Mouse (Mus musculus) urinary bladder, postnatal 25 days (tissue): Measurements from ENCODE around the gene Nr5a2.

Source experiments
- DNase-seq: peaks from one replicate; pipeline ENCODE4 v3.0.0; 2022; ENCODE audit warnings: low spot score

The Nr5a2 gene

DNA sequence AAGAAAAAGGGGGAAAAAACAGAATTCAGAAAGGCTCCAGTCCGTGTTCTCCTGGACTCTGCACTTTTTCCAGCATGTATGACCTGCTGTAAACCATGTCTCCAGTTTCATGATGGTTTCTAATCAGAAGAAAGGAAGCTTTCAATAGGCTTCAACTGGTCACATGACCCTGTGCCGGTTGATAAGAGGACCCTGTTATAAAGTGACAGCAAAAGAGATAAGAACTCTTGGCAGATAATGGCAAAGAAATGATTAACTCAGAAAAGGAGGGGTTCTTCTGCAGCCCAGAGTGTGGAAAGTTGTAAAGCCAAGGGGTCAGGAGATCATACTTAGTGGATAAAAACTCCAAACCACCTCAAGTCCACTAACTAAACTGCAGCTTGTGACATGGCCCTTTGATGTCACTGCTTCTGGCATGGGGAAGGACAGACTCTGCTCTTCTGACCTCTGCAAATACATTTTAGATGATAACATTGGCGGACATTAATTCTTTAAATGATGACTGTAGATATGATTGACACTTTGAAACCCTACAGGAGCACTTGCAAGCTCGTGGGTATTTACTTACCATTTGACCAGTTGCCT lies at the start of gene Nr5a2:
Gene Nr5a2 (minus strand): TSS at position 21 of the 585 bp plus-strand sequence.
- DNase-seq = no peak

DNA sequence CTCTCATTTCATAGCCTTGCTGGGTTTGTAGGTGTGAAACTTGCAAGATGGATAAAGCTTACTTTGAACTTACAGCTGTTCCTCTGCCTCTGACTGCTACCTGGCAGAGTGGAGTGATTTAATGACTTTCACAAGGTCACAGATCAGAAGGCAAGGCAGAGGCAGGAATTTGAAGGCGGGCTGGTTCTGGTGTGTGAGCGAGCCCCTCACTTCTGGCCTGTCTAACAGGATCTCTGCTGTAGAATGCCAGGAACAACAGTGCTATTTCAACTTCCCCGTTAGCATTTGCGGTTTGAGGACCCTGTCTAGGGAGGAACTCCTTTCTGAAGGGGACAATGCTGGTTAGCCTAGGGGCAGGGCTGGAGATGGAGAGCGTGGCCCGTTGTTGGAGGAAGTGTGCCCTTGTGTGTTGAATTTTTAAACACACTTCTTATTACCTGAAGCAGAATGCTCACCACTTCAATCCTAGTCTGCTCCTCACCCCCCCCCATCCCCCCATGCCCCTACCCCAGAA lies 48.5 kb upstream of the Nr5a2 start:
- DNase-seq = no peak

DNA sequence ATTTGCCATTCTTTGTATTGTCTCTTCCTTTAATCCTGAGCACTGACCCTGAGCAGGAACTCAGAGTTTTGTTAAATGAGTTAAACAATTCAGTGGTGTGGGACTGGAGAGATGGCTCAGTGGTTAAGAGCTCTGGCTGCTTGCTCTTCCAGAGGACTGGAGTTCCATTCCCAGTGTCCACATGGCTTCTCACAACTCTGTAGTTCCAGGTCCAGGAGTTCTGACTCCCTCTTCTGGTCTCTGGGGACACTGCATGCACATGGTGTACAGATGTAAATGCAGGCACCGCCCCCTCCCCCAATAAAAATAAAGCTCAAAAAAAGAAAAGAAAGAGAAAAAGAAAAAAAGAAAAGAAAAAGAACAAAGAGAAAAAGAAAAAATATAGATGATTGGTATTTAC lies 43.6 kb upstream of the Nr5a2 start:
- DNase-seq = no peak

DNA sequence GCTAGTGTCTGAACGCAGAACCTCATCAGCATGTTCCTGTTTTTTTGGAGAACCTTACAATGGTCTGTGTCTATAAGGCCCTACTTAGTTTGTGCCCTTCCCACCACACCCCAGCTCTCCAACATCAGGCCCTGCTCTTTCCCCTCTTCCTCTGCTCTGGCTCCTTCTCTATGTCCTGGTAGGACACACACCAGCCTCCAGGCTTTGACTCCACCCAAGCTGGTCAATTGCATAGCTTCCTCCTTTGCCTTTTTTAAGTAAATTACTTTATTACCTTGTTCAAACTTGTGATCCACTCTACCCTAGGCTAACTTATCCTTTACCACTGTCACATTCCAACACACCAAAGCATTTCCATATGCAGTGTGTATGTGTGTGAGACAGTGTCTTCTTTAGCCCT lies 42.9 kb upstream of the Nr5a2 start:
- DNase-seq = no peak

DNA sequence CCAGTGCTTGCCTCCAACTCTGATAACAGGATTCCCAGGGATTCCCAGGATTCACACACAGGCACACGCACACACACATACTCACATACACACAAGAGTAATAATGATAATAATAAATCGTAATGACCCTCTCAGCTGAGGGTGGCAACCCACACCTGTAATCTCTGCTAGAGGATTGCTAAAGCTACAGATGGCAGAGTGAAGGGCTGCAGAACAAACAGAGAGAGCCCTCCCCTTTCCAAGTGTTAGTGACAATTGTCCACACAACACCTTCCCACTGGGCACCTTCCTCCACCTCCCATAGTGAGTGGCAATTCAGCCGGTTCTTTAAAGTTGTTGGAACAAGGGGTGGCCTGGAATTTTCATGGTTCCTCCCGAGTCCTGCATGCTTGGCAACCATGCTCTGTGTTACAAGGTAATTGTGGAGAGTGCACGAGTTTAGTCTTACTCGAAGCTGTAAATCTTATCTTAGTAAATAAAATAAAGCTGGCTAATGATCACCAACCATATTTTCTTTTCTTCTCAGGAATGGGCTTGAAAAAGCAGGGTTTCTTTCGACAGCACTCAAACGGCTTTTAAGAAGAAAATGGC lies 31.6 kb upstream of the Nr5a2 start:
- DNase-seq = no peak

DNA sequence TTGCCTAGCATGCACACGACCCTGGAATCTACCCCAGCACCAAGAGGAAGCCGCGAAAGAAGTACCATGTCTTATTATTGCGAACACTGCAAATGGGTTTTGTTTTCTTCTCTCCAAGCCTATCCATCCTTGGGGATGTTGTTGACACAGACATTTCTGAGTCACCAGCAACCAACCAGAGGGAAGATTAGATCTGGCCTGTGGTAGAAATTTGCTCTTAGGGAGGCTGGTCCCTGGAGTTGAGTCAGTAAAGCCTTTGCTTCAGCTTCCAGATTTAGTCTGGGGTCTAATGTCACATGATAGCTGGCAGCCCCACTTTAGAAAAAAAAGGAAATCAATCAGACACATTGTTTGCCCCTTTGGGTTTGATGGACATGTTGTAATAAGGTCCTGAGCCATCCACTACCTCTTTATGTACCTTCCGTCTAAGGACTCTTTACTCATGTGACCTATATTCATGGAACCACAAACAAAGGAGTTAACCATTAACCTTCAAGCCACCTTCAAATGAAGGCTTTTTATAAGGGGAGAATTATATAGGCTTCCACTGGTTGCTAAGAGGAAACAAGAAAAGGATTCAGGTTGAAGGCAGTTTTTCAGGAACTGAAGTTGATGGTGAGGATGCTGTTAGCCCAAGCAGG lies 20.1 kb upstream of the Nr5a2 start:
- DNase-seq = no peak

DNA sequence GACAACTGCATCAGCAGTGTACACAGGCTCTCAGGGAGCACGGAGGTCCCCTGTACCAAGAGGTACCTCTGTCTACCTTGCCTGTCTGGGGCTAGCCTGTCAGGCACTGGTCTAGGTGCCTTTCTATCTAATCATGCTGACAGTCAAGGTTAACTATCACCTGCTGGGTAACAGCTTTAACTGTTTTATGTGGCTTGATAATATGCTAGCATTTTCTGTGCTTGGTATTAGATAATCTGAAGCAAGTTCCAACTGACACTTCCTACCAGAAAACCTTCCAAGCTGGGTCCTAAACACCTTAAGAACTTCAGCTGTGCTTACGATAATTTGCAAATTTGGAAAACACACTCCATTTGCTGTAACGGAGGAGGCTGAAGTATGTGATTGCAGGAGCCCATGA lies 17.6 kb upstream of the Nr5a2 start:
- DNase-seq = no peak

DNA sequence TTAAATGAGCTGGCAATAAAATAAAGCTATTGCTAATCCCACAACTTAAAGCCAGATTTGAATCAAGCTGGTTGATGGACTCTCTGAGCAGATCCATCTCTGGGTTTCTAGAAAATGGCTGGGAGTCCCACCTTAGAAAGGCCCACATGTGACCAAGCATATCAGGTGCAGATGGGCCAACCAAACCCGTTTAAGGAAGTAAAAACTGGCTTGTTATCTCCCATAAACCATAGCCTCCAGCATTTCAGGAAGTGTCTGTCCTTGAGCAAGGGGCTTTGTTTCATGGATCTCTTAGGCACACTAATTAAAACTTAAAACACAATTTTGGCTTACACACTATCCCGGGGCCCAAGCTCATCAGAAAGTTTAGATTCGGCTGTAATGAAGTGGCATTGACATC lies 13.8 kb upstream of the Nr5a2 start:
- no peak for DNase-seq

DNA sequence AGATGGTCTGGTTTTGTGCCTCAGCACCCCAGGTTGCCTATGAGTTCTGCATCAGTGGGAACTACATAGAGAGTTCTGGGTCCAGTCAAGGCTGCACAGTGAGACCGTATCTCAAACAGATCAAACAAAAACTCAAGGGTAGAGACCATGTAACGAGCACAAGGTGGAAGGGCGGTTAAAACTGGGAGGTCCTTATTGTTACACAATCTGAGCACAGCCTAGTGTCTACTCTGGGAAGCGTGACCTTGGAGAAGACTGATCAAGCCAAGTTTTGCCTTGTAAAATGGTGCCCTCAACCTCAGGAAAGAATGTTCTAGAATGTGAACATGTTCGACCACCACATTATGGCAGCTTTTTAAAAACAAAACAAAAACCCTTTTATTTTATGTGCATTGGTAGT lies 12.8 kb upstream of the Nr5a2 start:
- DNase-seq = no peak

DNA sequence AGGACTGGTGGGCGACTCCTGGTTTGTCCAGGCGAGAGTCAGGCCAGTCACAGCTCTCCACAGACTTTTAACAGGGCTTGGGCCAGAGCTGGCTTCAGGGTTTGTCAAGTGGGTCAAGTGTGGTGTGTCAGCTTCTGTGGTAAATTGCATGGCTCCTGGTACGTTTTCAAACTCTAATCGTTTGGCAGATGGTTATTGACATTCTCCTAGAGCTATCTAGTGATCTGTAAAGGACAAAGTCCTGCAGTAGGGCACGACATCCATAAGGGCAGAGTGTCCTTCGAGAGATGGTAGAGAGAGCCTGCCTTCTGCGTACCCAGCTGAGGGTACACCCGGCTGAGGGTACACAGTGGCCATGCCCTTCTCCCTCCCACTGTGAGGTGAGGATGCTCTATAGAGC lies 10.7 kb upstream of the Nr5a2 start:
- no peak for DNase-seq

DNA sequence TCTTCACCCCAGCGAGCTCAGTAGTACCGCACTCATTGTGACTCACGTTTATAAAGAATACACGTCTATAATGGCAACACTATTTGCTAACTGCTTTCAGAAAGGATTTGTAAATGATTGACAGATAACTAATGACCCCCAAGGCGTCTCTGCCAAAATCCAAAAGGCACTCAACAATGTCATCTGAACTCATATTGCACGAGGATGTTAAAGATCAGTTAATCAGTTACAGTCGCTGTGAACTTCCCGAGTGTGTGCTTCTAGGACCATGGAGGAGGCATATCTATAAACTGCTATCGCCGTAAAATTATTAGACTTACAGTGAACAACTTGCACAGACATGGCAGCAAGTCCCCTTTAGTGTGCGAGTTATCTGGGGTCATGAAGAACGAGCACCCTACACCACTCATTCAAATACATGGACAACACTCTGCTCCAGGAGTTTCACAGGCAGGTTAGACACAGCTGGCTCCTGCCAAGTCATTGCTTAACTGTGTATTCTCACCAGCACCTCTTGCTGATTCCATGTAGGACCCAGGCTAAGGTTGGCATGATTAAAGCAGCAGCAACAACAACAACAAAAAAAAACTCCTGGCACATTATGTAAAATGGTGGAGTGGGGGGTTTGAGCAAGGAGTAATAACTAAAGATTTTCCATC lies 6.6 kb upstream of the Nr5a2 start:
- DNase-seq = no peak

DNA sequence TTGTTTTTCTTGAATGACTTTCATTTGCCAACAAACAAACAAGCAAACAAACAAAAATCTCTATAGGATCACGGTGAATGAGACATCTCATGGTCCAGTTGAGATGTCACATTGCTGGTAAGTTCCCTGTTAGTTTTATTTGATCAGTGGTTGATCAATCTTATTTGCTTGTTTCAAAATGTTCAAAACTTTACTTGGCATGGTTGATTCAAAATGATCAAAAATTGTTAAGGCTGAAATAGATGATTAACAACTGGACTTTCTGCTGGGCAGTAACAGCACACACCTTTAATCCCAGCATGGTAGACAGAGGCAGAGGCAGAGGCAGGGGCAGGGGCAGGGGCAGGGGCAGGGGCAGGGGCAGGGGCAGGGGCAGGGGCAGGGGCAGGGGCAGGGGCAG lies 757 bp downstream of the Nr5a2 start:
- DNase-seq = no peak

DNA sequence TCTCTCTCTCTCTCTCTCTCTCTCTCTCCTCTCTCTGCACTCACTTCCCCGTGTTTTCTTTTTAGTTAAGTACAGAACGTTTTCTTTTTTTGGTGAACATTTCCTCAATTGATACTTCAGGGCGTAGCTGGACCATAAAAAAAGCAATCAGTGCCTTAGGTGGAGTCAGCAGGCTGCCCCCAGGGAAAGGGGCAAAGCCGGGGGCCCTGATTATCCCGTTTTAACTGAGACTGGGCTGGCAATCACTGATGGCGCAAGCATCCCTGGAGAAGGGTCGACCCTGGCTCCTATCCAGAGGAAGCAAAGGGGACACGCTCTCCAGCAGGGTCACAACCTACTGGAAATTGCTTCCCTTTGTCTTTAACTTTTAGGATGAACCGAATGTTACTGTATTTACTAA lies 1.6 kb downstream of the Nr5a2 start:
- no peak for DNase-seq

DNA sequence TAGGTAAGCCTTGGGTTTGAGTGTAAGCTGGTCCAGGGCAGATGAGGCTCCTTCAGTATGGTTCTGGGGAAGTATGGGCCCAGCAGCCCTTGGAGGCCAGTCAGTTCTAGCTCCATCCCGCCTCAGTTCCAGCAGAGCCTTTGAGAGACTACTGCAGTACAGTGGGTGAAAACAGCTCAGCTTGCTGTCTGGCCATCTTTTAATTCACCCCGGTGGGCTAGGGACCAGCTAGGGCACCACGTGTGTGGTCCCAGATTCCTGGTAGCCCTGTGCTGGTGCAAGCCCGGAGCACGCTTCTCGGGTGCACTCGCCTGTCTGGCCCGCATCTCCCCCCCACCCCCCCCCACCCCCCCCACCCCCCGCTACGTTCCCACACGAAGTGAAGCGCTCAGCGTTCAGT lies 2.1 kb downstream of the Nr5a2 start:
- DNase-seq = no peak

DNA sequence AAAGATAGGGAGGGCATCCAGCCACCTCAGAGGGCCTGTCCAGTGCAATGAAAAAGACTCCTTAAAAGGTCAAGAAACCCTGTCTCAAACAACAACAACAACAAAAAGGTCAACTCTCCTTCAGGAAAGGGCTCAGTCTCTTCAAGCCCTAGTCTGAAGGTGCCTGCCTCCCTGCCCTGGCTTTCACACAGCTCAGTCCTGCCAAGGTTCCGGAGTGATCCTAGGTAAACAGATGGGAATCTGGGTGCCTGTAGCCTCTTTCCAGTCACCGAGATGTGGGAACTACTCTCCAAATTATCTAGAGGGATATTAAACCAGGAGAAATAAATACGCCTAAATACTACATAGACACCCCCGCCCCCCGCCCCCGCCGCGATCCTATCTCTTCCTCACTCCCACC lies 2.6 kb downstream of the Nr5a2 start:
- no peak for DNase-seq

DNA sequence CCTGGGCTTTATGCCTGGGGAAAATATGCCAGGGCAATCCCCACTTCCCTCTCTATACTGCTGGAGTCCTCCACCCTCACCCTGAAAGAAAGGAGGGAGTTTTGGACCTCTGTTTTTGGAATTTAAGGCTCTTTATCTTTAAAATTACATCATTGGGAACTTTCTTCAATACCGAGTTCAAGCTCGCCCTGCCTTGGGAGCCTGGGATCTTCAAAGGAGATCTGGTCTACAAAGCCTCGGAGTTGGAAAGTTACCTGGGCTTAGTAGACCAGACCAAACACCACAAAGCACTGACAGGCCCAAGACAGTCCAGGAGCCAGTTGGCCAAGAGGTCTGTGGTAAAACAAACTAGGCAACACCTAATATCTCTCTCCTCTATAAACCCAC lies 6.1 kb downstream of the Nr5a2 start:
- no peak for DNase-seq

DNA sequence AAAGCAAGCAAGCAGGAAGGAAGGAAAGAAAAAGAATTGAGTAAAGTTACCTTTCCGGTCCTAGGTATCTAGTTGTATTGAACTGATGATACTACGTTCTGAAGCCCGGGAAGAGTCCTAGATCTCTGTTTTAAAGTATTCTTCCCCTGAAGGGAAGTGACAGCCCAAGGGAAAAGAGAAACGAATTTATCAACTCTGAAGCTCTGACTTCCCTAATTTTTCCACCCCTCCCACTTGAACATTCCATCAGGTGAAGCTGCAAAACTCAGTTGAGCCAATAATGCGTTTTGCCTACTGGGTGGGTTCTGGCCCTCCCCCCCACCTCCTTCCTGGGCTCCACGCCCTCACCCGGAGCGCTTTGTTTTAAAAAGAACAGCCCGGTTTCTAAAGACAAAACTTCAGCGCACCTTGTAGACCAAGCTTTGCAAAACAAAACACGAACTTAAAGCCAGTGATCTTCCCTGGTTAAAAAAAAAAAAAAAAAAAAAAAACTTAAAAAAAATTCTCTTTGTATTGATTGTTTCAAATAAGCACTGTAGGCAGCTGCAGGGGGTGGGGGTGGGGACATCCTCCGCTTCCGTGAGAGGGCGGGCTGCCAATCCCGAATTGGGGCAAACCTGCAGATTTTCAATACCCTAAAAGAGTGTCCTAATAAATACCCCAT lies 6.7 kb downstream of the Nr5a2 start:
- no peak for DNase-seq

DNA sequence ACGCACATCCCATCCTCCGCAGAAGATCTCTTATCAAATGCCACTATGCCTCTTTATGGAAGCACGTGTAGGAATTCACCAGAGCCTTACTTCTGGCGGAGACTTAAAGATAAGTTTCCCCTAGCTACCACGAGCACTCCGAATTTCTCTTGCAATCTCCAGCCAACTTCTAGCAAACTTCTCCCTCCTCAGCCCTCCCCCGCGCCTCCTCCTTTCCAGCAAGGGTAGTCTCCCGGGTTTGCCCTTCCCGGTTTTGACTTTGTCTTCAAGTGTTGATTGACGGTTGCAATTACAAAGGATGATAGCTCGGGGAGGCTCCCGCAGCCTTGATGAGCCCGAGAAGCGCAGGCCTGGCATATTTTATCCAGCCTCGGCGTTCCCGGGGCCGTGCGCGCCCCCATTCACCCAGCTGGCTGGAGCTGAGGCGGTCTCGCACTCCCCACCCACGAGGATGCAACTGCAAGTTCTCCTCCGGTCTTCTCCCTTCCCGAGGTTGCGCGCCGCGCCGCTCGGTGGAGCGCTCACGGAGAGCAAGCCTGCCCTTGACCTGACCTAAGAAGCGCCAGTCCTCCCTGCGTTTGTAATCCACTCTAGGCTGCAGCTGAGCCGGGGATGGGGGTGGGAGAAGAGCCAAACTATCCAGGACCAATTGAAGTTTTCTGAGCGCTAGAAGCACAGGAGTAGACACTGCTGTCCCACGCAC lies 7.5 kb downstream of the Nr5a2 start:
- DNase-seq = no peak

DNA sequence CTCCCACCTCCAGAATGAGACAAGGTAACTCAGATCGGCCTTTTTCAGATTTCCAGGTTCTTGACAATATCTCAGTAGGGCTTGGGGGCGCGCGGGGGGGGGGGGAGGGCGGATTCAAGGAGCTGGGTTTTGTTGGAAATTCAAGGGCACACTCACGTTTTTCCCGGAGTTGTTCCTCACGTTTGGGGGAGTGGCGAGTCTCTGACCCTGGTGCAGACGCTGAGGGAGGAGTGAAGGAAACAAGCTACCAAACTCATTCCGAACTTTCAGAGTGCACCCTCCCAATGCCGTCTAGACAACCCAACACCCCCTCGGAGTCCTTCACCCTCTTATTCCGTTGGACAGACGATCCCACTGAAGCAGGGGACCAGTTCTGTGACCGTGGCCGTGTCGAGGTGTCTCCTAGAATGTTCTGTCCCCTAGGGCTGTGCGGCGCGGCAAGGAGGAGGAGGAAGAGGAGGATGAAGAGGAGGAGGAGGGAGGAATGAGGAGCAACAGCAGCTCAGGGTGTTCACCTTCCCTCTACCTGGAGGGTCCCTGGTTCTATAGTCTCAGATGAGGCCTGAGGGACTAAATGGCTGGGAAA lies 8.2 kb downstream of the Nr5a2 start:
- no peak for DNase-seq

DNA sequence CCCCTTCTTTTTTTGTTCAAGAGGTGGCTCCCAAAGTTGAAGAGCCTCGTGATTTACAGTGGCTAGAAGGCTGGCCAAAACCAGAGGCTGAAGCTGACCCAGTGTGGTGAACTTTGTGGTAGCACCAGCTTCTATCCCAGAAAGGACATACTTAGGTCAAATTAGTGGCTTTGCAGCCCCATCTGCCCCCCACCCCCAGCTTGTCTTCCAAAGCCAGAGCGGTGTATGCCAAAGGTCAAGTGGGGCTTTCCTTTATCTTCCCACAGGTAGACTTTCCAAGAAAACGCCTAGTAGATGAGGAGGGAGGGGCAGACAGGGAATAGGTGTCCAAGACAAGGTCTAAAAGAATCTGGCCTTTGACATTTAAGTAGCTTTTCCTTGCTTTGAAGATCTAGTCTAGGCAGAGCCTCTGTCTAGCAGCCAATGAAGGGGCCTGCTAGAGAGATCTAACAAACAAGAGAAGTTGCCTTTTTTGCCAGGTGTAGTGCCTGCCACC lies 9.0 kb downstream of the Nr5a2 start:
- DNase-seq = no peak

DNA sequence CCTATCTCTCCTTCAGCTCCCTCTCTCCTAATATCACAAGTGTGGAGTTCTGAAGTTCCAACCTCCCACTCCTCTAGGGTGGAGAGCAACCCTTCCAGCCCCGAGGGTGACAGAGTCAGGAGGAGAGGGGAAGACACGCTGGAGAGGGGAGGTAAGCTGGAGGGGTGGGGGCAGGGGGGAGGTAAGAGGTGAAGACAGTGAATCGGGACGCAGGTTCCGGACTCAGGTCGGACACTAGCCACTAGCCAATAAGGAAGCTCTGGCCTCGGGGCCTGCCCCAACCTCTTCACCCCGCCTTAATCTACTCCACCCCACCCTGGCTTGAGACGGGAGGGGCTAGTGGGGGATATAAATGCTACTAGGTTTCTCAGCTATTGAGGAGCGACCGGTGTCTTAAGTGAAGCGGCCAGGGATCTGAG lies 10.9 kb downstream of the Nr5a2 start:
- DNase-seq = no peak
